Mouse (Mus musculus) liver, adult 2 months (tissue): ENCODE measurements around the gene Fundc1. TPM values are rescaled to one million over a fixed set of nuclear protein-coding genes. Genes with fewer than 3 reads are reported as not detected.

Source experiments
- DNase-seq: peaks from one replicate; pipeline ENCODE4 v3.0.0-alpha.2; 2011; ENCODE audit warnings: low read depth, low spot score; ENCODE audit errors: extremely low read depth
- H3K27ac ChIP-seq: fragments of 200-500 bp; replicated peaks from 2 replicates; pipeline ENCODE4 v1.5.1; 2012; ENCODE audit warnings: low read depth, mild to moderate bottlenecking, control low read depth, inconsistent platforms, low read length; ENCODE audit not compliant: insufficient read depth
- H3K27me3 ChIP-seq: fragments of 200-500 bp; 2 replicates; pipeline ENCODE4 v1.6.1; 2012; ENCODE audit warnings: mild to moderate bottlenecking, moderate library complexity, low read length, inconsistent platforms; ENCODE audit not compliant: control insufficient read depth, insufficient read depth
- H3K36me3 ChIP-seq: fragments of 200-500 bp; 2 replicates; pipeline ENCODE4 v1.6.1; 2012; ENCODE audit warnings: low read length, inconsistent platforms; ENCODE audit not compliant: control insufficient read depth, insufficient read depth
- H3K4me1 ChIP-seq: fragments of 200-500 bp; 2 replicates; pipeline ENCODE4 v1.6.1; 2011; ENCODE audit warnings: low read length; ENCODE audit not compliant: control insufficient read depth, insufficient read depth
- H3K4me3 ChIP-seq: fragments of 200-500 bp; 2 replicates; pipeline ENCODE4 v1.5.1; 2011; ENCODE audit warnings: low read depth, mild to moderate bottlenecking, control low read depth, low read length, moderate library complexity; ENCODE audit not compliant: insufficient read depth
- H3K79me2 ChIP-seq: fragments of 200-500 bp; 2 replicates; pipeline ENCODE4 v1.6.1; 2012; ENCODE audit warnings: inconsistent platforms, mild to moderate bottlenecking, low read length, moderate library complexity; ENCODE audit not compliant: control insufficient read depth, insufficient read depth
- H3K9ac ChIP-seq: fragments of 200-500 bp; 2 replicates; pipeline ENCODE4 v1.6.1; 2012; ENCODE audit warnings: low read depth, mild to moderate bottlenecking, control low read depth, inconsistent platforms, low read length
- CTCF ChIP-seq: fragments of 200-500 bp; IDR thresholded peaks from 2 replicates; pipeline ENCODE4 v1.5.1; 2011; ENCODE audit warnings: low read depth, low read length, control low read depth
- POLR2A ChIP-seq: fragments of 200-500 bp; IDR thresholded peaks from 2 replicates; pipeline ENCODE4 v1.6.1; 2011; ENCODE audit warnings: low read length, control low read depth; ENCODE audit not compliant: insufficient read depth; ENCODE audit errors: extremely low read depth
- WGBS: fragments of 180-500 bp; shearing (Covaris S2); methylation state at CpG from one replicate; pipeline ENCODE4 v1.1.7; 2018; 5-methylcytosine and 5-hydroxymethylcytosine counted together
- polyA plus RNA-seq: library from polyadenylated mRNA; depleted of rRNA; stranded (reverse); fragments of >200 nt; gene quantifications from 2 replicates; pipeline ENCODE4 v1.2.3, GENCODE M21; 2012; rRNA removed
- total RNA-seq: library from RNA; depleted of rRNA; stranded (reverse); fragments of >200 nt; gene quantifications from 2 replicates; pipeline ENCODE4 v1.2.3, GENCODE M21; 2014; rRNA removed

Fundc1 gene
- total RNA-seq: 8.6 TPM in 2 replicates
- polyA plus RNA-seq: 3.0 and 5.5 TPM in 2 replicates

DNA sequence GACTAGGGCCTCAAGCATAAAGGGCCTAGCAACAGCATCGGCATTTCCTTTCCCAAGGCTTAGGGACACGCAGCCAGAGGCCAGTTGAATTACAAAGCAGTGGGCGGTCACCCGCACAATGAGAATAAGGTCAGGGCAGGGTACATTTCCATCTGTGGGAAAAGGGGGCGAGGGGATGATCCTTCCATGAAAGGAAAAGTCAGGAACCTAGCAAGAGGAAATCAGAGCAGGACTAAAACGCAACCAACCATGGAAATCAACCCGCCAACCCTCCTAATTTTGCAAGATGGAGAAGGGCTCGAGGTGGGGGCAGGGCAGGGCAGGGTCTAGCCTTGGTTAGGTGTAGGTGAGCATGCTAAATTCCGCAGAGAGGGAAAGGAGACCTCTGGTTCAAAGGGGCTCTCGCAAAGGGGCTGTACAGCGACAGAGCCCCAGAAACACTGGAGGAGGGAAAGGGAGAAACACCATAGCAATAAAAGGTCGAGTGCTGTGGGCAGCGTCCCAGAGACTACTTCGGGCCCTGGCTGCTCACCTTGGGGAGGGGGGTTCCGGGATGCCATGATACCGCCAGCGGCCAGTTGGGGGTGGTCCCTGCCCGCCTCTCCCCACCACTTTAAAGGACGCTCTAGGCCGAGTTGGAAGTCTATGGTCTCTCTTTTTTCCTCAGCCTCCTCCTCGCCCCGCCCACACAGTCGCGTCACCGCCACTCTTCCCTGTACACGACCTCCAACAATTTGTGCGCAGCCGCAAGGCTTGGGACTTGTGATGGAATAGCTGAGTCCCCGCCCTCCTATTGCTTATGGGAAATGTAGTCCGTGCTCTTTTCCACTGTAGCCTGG lies at the start of gene Fundc1:
Gene Fundc1 (minus strand): TSS at position 705 of the 839 bp plus-strand sequence.
- H3K4me3 ChIP-seq: peak within 1 kb of the TSS; percentile 94
- H3K27me3 ChIP-seq: no peaks in the 10 kb centered on the region
- no peaks in the 10 kb centered on the region; the same call in 1 of the 2 replicates for H3K79me2 ChIP-seq
- H3K4me1 ChIP-seq: peaks cover 3% of the 10 kb centered on the region; the same call in 1 of the 2 replicates
- TF ChIP-seq POLR2A (no peak), CTCF (no peak)
- DNase-seq: peak; percentile 89
- H3K36me3 ChIP-seq: peaks cover 4% of the 10 kb centered on the region; the same call in 1 of the 2 replicates
- peak within 1 kb of the TSS; percentile 89 for H3K9ac ChIP-seq
- H3K27ac ChIP-seq: peak within 1 kb of the TSS; percentile 99
- WGBS: 2% methylated on average over 27 of the region's 30 CpGs

DNA sequence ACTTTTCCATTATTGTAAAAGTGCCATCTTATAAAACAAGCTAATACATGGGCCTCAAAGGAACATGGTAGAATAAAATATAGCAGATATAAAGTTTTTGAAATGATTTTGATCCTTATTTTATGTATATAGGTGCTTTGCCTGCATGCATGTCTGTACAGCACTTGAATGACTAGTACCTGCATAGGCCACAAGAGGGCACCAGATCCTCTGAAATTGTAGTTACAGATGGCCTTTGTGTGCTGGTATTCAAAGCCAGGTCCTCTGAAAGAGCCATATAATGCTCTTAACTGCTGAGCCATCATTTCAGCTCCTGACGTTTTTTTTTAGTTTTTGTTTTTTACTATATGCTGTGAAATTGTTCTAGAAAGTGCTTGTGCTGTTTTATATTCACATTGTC lies 39.1 kb upstream of the Fundc1 start:
- Histone ChIP-seq H3K36me3 (no peaks in the 10 kb centered on the region), H3K27me3 (no peaks in the 10 kb centered on the region), H3K79me2 (no peaks in the 10 kb centered on the region), H3K9ac (no peak overlapping the region), H3K4me3 (no peak overlapping the region), H3K4me1 (no peaks in the 10 kb centered on the region), H3K27ac (no peak overlapping the region)
- no peak for DNase-seq
- no peak for TF ChIP-seq CTCF
- 36% methylated on average over 1 of the region's 1 CpGs for WGBS

DNA sequence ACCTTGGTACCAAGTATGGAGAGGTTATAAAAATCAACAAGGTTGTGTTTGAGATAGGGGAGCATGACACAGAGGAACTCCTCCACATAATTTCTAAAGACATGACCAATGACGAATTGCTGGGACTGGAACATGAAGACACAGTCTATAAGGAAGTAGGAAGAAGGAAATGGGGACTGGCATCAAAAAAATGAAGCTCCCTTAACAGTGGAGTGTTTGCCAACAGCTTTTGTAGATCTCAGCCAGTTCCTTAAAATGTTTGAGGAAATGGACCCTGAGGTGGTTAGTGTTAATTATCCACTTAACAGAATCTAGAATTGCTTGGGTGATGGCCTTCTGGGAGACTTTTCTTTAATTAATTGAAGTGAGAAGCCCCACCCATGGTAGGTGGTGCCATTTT lies 36.6 kb upstream of the Fundc1 start:
- Histone ChIP-seq H3K9ac (no peak overlapping the region), H3K4me3 (no peak overlapping the region), H3K4me1 (no peaks in the 10 kb centered on the region), H3K27me3 (no peaks in the 10 kb centered on the region), H3K27ac (no peak overlapping the region), H3K36me3 (no peaks in the 10 kb centered on the region), H3K79me2 (no peaks in the 10 kb centered on the region)
- TF ChIP-seq POLR2A: no peak
- no peak for TF ChIP-seq CTCF
- DNase-seq: peak; percentile 19
- WGBS: 33% methylated on average over 1 of the region's 1 CpGs

DNA sequence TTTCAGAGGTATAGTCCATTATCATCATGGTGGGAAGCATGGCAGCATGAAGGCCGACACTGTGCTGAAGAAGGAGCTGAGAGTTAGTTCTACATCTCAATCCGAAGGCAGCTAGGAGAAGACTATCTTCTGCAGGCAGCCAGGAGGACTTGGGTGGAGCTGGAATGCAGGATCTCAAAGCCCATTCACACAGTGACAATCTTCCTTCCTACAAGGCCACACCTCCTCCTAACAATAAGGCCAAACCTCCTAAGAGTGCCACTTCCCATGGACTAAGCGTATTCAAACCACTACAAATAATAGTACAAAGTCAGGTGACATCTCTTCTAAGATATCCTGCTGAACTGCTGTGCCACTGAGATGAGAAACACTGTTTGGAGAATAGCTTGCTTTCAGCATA lies 35.5 kb upstream of the Fundc1 start:
- WGBS: 91% methylated on average over 3 of the region's 3 CpGs
- no peak for DNase-seq

DNA sequence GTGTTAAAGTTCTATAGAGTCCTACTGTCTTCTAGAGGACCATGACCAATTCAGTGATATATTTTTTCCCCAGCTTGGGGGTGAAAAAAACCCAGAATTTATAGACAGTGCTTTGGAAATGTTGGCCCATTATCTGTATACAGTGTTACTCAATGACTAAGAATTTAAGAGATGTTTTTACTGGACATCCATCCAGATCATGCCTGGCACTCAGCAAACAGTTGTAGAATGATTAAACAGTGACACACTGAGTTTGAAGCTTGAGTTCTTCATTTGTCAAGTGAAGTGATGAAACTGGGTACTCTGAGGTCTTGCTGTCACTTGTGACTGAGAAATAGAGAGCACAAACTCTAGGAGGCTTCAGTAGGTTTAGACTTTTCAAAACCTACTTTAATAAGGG lies 21.2 kb upstream of the Fundc1 start:
- Histone ChIP-seq H3K36me3 (no peaks in the 10 kb centered on the region), H3K4me3 (no peak overlapping the region), H3K9ac (no peak overlapping the region), H3K4me1 (no peaks in the 10 kb centered on the region), H3K79me2 (no peaks in the 10 kb centered on the region), H3K27me3 (no peaks in the 10 kb centered on the region), H3K27ac (no peak overlapping the region)
- TF ChIP-seq POLR2A: no peak
- DNase-seq: peak; percentile 37

More for the DNA sequence above, 35.5 kb upstream of the Fundc1 start:
- Histone ChIP-seq H3K27ac (no peak overlapping the region), H3K79me2 (no peaks in the 10 kb centered on the region), H3K27me3 (no peaks in the 10 kb centered on the region), H3K4me1 (no peaks in the 10 kb centered on the region), H3K9ac (no peak overlapping the region), H3K36me3 (no peaks in the 10 kb centered on the region), H3K4me3 (no peak overlapping the region)
- no peak for TF ChIP-seq POLR2A
- TF ChIP-seq CTCF: no peak

DNA sequence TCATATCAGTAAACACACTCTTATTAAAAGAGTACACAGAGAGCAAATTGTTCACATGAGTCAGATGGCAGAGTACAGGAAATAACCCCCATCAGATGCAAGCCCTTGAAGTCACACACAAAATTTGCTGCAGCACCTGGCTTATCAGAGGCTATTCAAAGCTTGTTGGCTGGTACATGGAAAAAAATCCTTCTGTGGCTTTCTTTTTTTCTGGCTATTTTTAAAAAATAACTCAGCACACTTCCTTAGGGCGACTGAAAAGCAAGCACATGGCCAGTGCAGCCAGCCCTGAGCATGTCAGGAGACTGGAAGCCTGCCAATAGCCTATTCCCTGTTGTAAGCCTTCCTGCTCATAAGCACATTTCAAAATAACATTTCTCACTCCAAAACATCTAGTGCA lies 18.6 kb upstream of the Fundc1 start:
- H3K4me3 ChIP-seq: no peak overlapping the region
- 33% methylated on average over 1 of the region's 1 CpGs for WGBS
- H3K36me3 ChIP-seq: no peaks in the 10 kb centered on the region
- TF ChIP-seq CTCF (no peak), POLR2A (no peak)
- no peaks in the 10 kb centered on the region for H3K27me3 ChIP-seq
- DNase-seq: no peak
- no peak overlapping the region for H3K27ac ChIP-seq
- no peaks in the 10 kb centered on the region for H3K4me1 ChIP-seq
- no peaks in the 10 kb centered on the region for H3K79me2 ChIP-seq
- H3K9ac ChIP-seq: no peak overlapping the region
